Mouse (Mus musculus) cortical plate, adult 2 months (tissue): Measurements from ENCODE around the gene Arhgef10l.

Experiments
- CTCF ChIP-seq: fragments of 200-500 bp; IDR thresholded peaks from 2 replicates; pipeline ENCODE4 v1.5.1; 2011; ENCODE audit warnings: mild to moderate bottlenecking, control low read depth, low read length; ENCODE audit not compliant: insufficient read depth; ENCODE audit errors: extremely low read depth
- POLR2A ChIP-seq: fragments of 200-500 bp; IDR thresholded peaks from 2 replicates; pipeline ENCODE4 v1.6.1; 2011; ENCODE audit warnings: mild to moderate bottlenecking, low read length, control low read depth; ENCODE audit not compliant: insufficient read depth; ENCODE audit errors: extremely low read depth

DNA sequence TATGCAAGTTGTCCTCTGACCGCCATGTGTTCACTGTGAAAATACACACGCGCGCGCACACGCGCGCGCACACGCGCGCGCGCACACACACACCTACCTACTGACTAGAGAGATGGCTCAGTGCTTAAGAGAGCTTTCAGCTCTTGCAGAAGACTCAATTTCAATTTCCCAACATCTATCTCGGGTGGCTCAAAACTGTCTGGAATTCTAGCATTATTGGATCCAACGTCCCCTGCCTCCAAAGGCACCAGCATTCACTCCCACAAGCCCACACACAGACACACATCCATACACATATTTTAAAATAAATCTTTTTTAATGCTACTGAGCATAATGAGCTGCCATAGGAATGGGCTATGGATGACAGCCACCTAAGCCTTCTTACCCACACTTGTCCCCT is 89.2 kb downstream of the Arhgef10l start:
- TF ChIP-seq CTCF (no peak), POLR2A (no peak)
